Mouse (Mus musculus) right cerebral cortex, postnatal 36 days (tissue): ENCODE data around the gene Vmn1r55.
A peak's percentile ranks its signal among the peaks of the same experiment; 100 is the strongest.
"Not testable (repeated sequence)": the region's sequence is repeated elsewhere in the genome, so short reads cannot be mapped to it uniquely, and the experiment has no call there.

Experiments
- DNase-seq, 2 experiments: peaks; one replicate each; pipeline ENCODE4 v3.0.0; 2022; ENCODE audit warnings: low spot score in 2 of 2, mixed read lengths in 1 of 2

Gene Vmn1r55

DNA sequence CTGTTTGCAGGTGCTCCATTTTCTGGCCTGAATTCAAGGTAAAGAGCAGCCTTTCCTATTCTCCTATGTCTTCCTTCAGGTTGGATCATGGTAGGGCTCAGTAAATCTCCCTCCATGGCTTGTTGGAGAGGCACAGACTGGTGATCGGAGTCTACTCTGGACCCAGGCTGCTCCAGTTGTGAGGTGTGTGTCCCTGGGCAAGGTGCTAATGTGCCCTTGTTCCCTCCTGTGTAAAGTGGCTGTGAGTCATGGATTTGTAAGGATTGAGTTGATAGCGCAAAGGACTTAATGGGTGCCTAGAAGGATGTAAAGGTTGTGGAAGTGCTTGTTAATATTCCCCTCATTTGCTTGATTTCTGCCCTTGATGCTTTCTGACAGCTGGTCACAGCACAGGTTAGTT is 67.5 kb downstream of the Vmn1r55 start:
- no peak for DNase-seq

DNA sequence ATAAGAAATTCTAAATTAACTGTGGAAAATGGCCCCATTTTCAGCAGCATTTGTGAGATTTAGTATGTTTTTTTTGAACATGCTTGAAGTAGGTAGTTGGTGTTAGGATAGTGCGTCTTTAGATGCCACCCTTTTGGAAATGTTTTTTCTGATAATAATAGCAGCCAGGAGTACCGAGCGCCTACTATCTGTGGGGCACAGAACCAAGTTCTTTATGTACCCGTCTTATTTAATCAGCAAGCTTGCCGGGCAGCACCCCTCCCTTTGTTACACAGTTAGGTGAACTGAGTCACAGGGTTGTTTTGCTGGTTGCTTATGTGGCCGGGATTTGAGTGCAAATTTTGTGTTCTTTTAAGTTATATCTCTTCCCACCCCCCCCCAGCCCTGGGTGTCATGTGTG is 68.2 kb downstream of the Vmn1r55 start:
- DNase-seq, result no peak

DNA sequence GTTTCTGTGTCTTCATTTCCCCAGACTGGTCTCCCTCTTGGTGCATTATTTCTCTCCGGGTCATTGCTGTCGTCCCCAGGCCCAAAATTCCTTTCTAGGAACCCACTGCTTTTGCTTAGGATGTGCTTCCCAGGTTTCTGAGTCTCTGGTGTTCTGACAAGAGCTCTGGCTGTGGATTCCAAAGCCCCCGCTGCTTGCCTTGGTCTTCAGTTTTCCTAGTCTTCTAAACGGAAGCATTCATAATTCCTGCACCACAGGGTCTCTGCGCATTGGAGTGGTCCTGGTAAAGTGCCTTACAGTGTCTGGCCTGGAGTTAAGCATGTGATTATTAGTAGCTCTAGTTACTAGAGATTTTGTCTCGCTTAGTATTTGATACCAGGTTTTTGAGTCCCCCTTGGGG is 68.7 kb downstream of the Vmn1r55 start:
- no peak for DNase-seq

DNA sequence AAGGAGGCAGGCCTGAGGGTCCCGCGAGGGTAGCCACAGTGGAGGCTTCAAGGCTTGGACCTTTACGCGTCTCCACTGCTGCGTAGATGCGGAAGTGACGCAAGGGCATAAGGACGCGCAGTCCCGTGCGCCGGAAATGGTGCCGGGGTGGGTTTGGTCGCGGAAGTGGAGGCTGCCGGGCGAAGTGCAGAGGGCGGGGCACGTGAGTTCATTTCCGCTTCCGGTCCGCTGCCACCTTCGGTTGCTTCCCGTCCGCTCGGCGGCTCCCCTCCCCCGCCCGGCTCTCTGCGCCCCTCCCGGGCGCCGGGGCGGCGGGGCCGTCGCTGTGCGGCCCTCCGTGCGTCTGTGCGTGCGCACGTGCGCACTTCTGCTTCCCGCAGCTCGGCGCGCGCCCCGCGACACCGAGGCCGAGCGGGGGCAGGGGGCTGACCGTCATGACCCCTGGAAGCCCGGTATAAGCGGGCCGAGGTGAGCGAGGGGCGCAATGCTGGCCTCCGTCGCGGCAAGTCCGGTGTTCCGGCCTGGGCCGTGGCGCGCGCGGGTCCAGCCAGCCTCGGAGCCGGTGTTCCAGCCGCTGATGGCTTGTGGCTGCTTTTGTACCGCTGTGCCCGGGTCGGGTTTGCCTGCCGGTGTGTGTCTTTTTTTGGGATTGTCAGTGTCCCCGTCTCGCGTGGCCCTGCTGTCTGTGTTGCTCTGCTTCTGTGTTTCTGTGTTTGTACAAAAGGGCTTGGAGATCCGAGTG is 69.3 kb downstream of the Vmn1r55 start, which contains the start of gene Epn1:
Gene Epn1 (plus strand): TSS at position 226 of the 742 bp plus-strand sequence.
- DNase-seq, result peak; percentile 95 to 96

DNA sequence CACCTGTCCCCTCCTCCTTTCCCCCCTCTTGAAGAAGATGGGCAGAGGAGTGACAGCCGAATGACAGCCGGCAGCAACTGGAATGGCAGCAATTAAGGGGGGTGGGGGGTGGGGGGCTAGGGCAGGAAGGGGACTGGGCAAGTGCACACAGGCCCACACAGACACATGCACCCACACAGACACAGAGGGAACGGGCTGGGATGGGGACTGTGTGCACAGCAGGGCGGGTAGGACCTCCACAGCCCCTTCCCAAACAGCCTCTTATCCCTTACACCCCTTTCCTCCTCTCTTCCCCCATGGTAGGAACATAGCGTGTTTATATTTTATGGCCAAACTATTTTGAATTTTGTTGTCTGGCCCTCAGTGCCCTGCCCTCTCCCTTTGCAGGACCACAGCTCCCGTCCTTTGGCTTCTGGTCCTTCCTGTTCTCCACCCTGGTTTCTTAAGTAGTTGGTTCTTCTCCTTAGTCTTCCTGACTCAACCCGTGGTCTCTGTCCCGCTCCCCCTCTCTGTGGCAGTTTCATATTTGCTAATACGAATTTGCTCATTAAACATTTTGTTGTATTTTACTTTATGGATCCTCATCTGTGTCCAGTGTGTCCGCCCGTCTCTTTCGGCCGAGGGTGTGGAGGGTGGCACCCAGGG is 70.0 kb downstream of the Vmn1r55 start:
- not testable (repeated sequence) for DNase-seq
